Mouse (Mus musculus): ENCODE measurements around the gene Tmem30c. TPM values are rescaled to one million over a fixed set of nuclear protein-coding genes. Genes with fewer than 3 reads are reported as not detected.

Tmem30c gene
- polyA plus RNA-seq, 1 experiment from 2014 or later: not detected

DNA sequence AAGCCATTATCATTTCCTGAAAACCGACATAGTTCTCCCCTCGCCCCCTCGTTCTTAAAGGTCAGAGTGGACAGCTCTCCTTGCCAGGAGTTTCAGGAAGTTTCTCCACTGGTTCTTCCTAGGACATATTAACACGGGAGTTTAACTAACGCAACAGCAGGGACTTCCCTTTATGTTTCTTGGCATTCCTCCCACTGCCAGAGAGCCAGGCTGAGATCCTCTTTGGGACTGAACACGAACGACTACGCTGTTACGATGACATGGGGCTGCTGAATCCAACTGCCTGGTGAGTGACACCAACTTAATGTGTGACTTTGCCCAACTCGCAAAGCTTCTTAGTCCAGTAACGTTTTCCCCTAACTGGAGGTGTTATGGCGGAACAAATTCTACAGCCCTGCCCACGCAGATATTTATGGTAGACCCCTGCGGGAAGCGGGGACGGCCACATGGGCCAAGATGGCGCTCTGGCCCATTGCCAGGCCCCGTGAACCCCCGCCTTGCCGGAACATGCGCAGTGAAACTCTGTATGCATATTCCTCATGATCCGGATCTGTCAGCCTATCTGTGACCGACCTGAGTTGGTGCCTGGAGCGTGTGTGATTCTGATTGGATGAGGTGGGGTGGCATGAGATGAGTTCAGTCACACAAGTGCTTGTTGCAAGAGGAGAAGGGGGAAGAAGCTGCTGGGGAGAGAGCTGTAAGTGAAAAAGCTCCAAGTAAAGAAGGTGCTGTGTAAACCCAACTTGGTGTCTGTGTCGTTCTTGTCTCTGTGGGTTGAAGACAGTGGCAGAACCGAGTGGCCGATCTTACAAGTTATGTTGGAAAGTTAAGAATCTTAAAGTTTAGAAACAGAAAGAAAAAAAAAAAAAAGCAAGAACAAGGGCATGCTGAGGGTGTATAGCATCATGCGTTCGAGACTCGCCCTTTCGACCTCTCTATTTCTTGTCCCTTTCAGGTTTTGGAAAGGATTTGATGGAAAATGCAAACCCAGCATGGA lies 12.1 kb downstream of the Tmem30c start:
- ATAC-seq (replicated peaks; ENCODE audit: low FRiP score, low read depth): no peak
- no peaks in the 10 kb centered on the region for H3K9me3 ChIP-seq (replicated peaks; ENCODE audit: low read length)
- DNase-seq (ENCODE audit: low spot score): peak; percentile 28

DNA sequence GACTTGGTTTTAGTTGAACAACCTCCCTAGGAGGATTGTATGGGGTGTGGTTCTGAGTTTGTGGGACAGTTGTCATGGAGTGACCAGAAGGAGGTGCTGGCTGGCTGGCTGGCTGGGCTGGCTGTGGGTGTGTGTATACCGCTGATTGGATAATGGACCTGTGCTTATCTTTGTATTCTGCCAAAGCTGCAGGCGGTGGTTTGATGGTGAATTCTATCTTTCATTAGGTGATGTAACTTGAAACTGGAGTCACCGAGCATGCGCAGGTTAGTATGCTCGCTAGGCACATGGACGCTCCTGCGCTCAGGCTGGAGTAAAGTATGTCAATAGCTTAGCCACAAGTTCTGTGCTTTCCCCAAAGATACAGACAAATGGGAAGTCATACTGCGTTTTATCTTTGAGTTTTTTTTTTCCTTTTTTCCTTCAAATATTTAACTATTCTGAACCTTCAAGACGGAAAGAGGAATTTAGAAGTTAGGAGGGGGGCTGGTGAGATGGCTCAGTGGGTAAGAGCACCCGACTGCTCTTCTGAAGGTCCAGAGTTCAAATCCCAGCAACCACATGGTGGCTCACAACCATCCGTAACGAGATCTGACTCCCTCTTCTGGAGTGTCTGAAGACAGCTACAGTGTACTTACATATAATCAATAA lies 13.6 kb downstream of the Tmem30c start:
- Histone ChIP-seq H3K36me3 (ENCODE audit: insufficient read depth, low read length) (no peaks in the 10 kb centered on the region), H3K9me3 (replicated peaks; ENCODE audit: low read length) (no peaks in the 10 kb centered on the region), H3K4me3 (replicated peaks; ENCODE audit: low read depth, low read length) (no peak overlapping the region), H3K27ac (no peak overlapping the region), H3K9ac (ENCODE audit: low read depth, low read length) (no peak overlapping the region), H3K4me1 (replicated peaks; ENCODE audit: insufficient read depth, low read length) (no peaks in the 10 kb centered on the region), H3K27me3 (ENCODE audit: insufficient read depth, low read length) (no peaks in the 10 kb centered on the region), H3K4me2 (ENCODE audit: low read length) (no peak overlapping the region)
- peak; percentile 7; the same call in 1 of the 2 replicates for TF ChIP-seq CTCF (IDR thresholded peaks at IDR 0.05; ENCODE audit: low read depth)
- DNase-seq (ENCODE audit: low spot score) (no peak), ATAC-seq (replicated peaks; ENCODE audit: low FRiP score, low read depth) (no peak)
- WGBS: 86% methylated on average over 10 of the region's 12 CpGs

More for the DNA sequence above, 12.1 kb downstream of the Tmem30c start:
- H3K27me3 ChIP-seq (ENCODE audit: insufficient read depth, low read length): no peaks in the 10 kb centered on the region
- TF ChIP-seq CTCF (IDR thresholded peaks at IDR 0.05; ENCODE audit: low read depth): no peak
- no peak overlapping the region for H3K4me3 ChIP-seq (replicated peaks; ENCODE audit: low read depth, low read length)
- H3K4me2 ChIP-seq (ENCODE audit: low read length): no peak overlapping the region
- H3K36me3 ChIP-seq (ENCODE audit: insufficient read depth, low read length): no peaks in the 10 kb centered on the region
- no peak overlapping the region for H3K27ac ChIP-seq
- WGBS: 82% methylated on average over 31 of the region's 31 CpGs
- H3K9ac ChIP-seq (ENCODE audit: low read depth, low read length): no peak overlapping the region
- no peaks in the 10 kb centered on the region for H3K4me1 ChIP-seq (replicated peaks; ENCODE audit: insufficient read depth, low read length)

DNA sequence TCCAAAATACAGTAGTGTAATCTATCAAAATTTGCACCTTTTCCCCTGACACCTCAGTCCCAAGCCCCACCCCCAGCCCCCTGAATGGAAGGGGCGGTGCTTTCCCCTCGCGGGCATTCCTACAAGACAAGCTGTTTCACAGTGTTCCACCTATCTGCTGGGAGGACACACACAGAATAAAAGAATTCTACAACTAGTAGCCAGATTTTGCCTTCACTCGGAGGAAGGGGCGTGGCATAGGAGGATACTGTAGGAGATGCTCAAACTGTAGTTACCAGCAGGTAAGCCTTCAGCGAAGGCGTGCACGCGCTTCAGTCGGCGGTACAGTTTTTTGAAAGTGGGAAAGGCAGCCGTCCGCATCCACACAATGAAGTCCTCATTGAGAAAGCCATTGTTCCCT lies 22.9 kb downstream of the Tmem30c start:
- H3K27ac ChIP-seq: no peak overlapping the region
- DNase-seq (ENCODE audit: low spot score): no peak
- H3K9ac ChIP-seq (ENCODE audit: low read depth, low read length): no peak overlapping the region
- no peak overlapping the region for H3K4me3 ChIP-seq (replicated peaks; ENCODE audit: low read depth, low read length)
- H3K9me3 ChIP-seq (replicated peaks; ENCODE audit: low read length): no peaks in the 10 kb centered on the region
- H3K4me2 ChIP-seq (ENCODE audit: low read length): no peak overlapping the region
- no peaks in the 10 kb centered on the region for H3K36me3 ChIP-seq (ENCODE audit: insufficient read depth, low read length)
- H3K27me3 ChIP-seq (ENCODE audit: insufficient read depth, low read length): no peaks in the 10 kb centered on the region
- TF ChIP-seq CTCF (IDR thresholded peaks at IDR 0.05; ENCODE audit: low read depth): no peak
- 91% methylated on average over 13 of the region's 13 CpGs for WGBS
- no peaks in the 10 kb centered on the region for H3K4me1 ChIP-seq (replicated peaks; ENCODE audit: insufficient read depth, low read length)
- no peak for ATAC-seq (replicated peaks; ENCODE audit: low FRiP score, low read depth)

DNA sequence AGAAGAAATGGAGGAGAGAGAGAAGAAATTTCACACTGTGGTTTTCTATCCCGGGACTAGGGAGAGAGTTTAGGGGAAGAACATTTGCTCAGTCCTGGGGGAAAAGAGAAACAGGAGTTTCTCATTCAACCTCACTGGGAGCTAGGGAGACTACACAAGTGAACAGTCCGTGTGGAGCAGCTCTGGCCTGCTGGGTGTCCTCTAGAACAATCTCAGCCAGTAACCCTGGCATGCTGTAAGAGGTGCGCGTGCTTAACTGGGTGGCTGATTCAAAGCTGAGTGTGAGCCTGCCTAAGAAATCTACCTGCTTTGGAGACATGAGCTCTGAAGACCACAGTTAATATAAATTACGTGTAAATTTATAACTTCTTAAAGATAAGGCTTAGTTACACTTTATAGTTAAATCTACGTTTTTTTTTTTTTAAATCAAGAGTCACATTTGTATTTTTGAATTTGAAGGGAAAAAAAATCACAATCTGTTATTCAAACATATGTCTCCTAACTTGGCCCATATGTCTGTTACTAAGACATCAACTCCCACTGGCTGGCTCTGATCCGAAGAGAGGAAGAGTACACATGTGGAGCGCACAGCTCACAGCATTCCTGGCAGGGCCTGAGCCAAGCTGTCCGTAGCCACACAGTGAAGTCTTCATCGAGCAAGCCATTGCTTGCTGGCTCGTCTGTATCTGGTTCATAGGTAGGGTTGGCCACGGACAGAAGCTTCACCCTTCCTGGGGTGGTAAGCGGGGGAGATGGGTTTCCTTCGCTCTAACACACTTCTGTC lies 24.4 kb downstream of the Tmem30c start:
- 82% methylated on average over 14 of the region's 14 CpGs for WGBS
- Histone ChIP-seq H3K4me1 (replicated peaks; ENCODE audit: insufficient read depth, low read length) (no peaks in the 10 kb centered on the region), H3K27me3 (ENCODE audit: insufficient read depth, low read length) (no peaks in the 10 kb centered on the region), H3K36me3 (ENCODE audit: insufficient read depth, low read length) (no peaks in the 10 kb centered on the region), H3K9ac (ENCODE audit: low read depth, low read length) (no peak overlapping the region), H3K9me3 (replicated peaks; ENCODE audit: low read length) (no peaks in the 10 kb centered on the region), H3K27ac (no peak overlapping the region), H3K4me2 (ENCODE audit: low read length) (no peak overlapping the region), H3K4me3 (replicated peaks; ENCODE audit: low read depth, low read length) (no peak overlapping the region)
- no peak for DNase-seq (ENCODE audit: low spot score)
- ATAC-seq (replicated peaks; ENCODE audit: low FRiP score, low read depth): no peak
- no peak for TF ChIP-seq CTCF (IDR thresholded peaks at IDR 0.05; ENCODE audit: low read depth)

DNA sequence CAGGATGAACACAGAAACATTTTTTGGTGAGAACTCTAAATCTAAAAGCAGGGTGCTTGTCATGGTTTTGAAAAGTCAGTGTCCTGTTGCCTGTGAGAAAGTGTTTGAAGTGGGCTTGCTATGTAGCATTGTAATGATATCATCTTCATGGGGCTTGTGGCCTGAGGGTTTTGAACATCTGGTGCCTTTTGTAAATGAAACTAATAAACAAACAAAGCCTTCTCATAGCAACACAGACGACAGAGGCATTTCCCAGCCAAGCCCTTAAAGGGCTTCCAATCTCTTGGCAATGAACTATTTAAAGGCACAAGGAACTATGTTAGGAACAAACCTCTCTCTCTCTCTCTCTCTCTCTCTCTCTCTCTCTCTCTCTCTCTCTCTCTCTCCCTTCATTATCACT lies 25.6 kb downstream of the Tmem30c start:
- ATAC-seq (replicated peaks; ENCODE audit: low FRiP score, low read depth): no peak
- Histone ChIP-seq H3K36me3 (ENCODE audit: insufficient read depth, low read length) (no peaks in the 10 kb centered on the region), H3K4me2 (ENCODE audit: low read length) (no peak overlapping the region), H3K4me3 (replicated peaks; ENCODE audit: low read depth, low read length) (no peak overlapping the region), H3K9me3 (replicated peaks; ENCODE audit: low read length) (no peaks in the 10 kb centered on the region), H3K4me1 (replicated peaks; ENCODE audit: insufficient read depth, low read length) (no peaks in the 10 kb centered on the region), H3K27me3 (ENCODE audit: insufficient read depth, low read length) (no peaks in the 10 kb centered on the region), H3K9ac (ENCODE audit: low read depth, low read length) (no peak overlapping the region), H3K27ac (no peak overlapping the region)
- no peak for TF ChIP-seq CTCF (IDR thresholded peaks at IDR 0.05; ENCODE audit: low read depth)
- WGBS: 10% methylated on average over 1 of the region's 1 CpGs
- peak; percentile 84 for DNase-seq (ENCODE audit: low spot score)

GRCm38 (mm10) chr16:57260152-57260551 lies 32.5 kb downstream of the Tmem30c start:
- DNase-seq (ENCODE audit: low spot score) (no peak), ATAC-seq (replicated peaks; ENCODE audit: low FRiP score, low read depth) (no peak)
- no peak overlapping the region for H3K9ac ChIP-seq (ENCODE audit: low read depth, low read length)
- no peaks in the 10 kb centered on the region for H3K36me3 ChIP-seq (ENCODE audit: insufficient read depth, low read length)
- no peak overlapping the region for H3K4me3 ChIP-seq (replicated peaks; ENCODE audit: low read depth, low read length)
- no peak overlapping the region for H3K4me2 ChIP-seq (ENCODE audit: low read length)
- TF ChIP-seq CTCF (IDR thresholded peaks at IDR 0.05; ENCODE audit: low read depth): no peak
- H3K27ac ChIP-seq: no peak overlapping the region
- H3K4me1 ChIP-seq (replicated peaks; ENCODE audit: insufficient read depth, low read length): no peaks in the 10 kb centered on the region
- no peaks in the 10 kb centered on the region for H3K9me3 ChIP-seq (replicated peaks; ENCODE audit: low read length)
- WGBS: 94% methylated on average over 10 of the region's 10 CpGs
- H3K27me3 ChIP-seq (ENCODE audit: insufficient read depth, low read length): no peaks in the 10 kb centered on the region

Data from kidney, postnatal 0 days (tissue).